Mouse (Mus musculus): Measurements from ENCODE around the gene Lck. TPM values are rescaled to one million over a fixed set of nuclear protein-coding genes. Genes with fewer than 3 reads are reported as not detected.

Lck gene
- polyA plus RNA-seq, 2 experiments, result 3.1 to 3.9 TPM

- Histone ChIP-seq H3K9ac (replicated peaks) (no peak overlapping the region), H3K4me3 (ENCODE audit: insufficient read depth in 1 of 2, low read depth in 2 of 2, low read length in 2 of 2) (no peak overlapping the region), H3K9me3 (ENCODE audit: control insufficient read depth, low read length) (no peaks in the 10 kb centered on the region), H3K4me2 (ENCODE audit: low read depth) (no peak overlapping the region), H3K27me3 (ENCODE audit: control insufficient read depth, insufficient read depth, low read length) (no peaks in the 10 kb centered on the region), H3K27ac (peak overlapping the region; percentile 25; the same call in 1 of the 2 replicates), H3K4me1 (replicated peaks; ENCODE audit: control insufficient read depth in 2 of 2, insufficient read depth in 2 of 2, low read length in 1 of 2) (peaks cover 15 to 36% of the 10 kb centered on the region in 2 experiments), H3K36me3 (replicated peaks; ENCODE audit: control insufficient read depth, insufficient read depth, low read depth) (peaks cover 12% of the 10 kb centered on the region)
- WGBS (ENCODE audit: insufficient replicate concordance), result 66% methylated on average over 1 of the region's 1 CpGs
- no peak for DNase-seq (ENCODE audit: low read depth in 3 of 3, low spot score in 3 of 3)
- TF ChIP-seq EP300 (IDR thresholded peaks at IDR 0.05; ENCODE audit: low read depth) (no peak), CTCF (IDR thresholded peaks at IDR 0.05; ENCODE audit: low read depth) (no peak)
- ATAC-seq (ENCODE audit: insufficient read depth), result no peak
These were observed 13.5 kb upstream of the Lck start for GRCm38 (mm10) chr4:129586943-129587342.

- H3K9ac ChIP-seq (replicated peaks), result peak overlapping the region; percentile 69
- peak; percentile 68 for ATAC-seq (ENCODE audit: insufficient read depth)
- 26% methylated on average over 9 of the region's 9 CpGs for WGBS (ENCODE audit: insufficient replicate concordance)
These were observed 12.3 kb upstream of the Lck start for GRCm38 (mm10) chr4:129585773-129586172.

GRCm38 (mm10) chr4:129584884-129585608, 11.6 kb upstream of the Lck start:
- WGBS (ENCODE audit: insufficient replicate concordance), result 2% methylated on average over 36 of the region's 36 CpGs
- peak overlapping the region; percentile 69 for H3K9ac ChIP-seq (replicated peaks)
- TF ChIP-seq EP300 (IDR thresholded peaks at IDR 0.05; ENCODE audit: low read depth) (no peak), CTCF (IDR thresholded peaks at IDR 0.05; ENCODE audit: low read depth) (peak; percentile 89)

More at GRCm38 (mm10) chr4:129585773-129586172, 12.3 kb upstream of the Lck start:
- Histone ChIP-seq H3K36me3 (replicated peaks; ENCODE audit: control insufficient read depth, insufficient read depth, low read depth) (0 out of 2 replicates have a peak, but pooled peaks cover under 1% of the 10 kb centered on the region), H3K4me3 (ENCODE audit: insufficient read depth in 1 of 2, low read depth in 2 of 2, low read length in 2 of 2) (peak overlapping the region; percentile 57 to 62), H3K4me1 (replicated peaks; ENCODE audit: control insufficient read depth in 2 of 2, insufficient read depth in 2 of 2, low read length in 1 of 2) (peaks cover 15 to 36% of the 10 kb centered on the region in 2 experiments), H3K27me3 (ENCODE audit: control insufficient read depth, insufficient read depth, low read length) (no peaks in the 10 kb centered on the region), H3K9me3 (ENCODE audit: control insufficient read depth, low read length) (no peaks in the 10 kb centered on the region), H3K4me2 (ENCODE audit: low read depth) (peak overlapping the region; percentile 79), H3K27ac (peak overlapping the region; percentile 73)
- no peak for DNase-seq (ENCODE audit: low read depth in 3 of 3, low spot score in 3 of 3)
- TF ChIP-seq CTCF (IDR thresholded peaks at IDR 0.05; ENCODE audit: low read depth) (no peak), EP300 (IDR thresholded peaks at IDR 0.05; ENCODE audit: low read depth) (no peak)

GRCm38 (mm10) chr4:129584370-129584769, 10.9 kb upstream of the Lck start:
- ATAC-seq (ENCODE audit: insufficient read depth), result no peak
- WGBS (ENCODE audit: insufficient replicate concordance), result 60% methylated on average over 1 of the region's 1 CpGs
- Histone ChIP-seq H3K4me1 (replicated peaks; ENCODE audit: control insufficient read depth in 2 of 2, insufficient read depth in 2 of 2, low read length in 1 of 2) (peaks cover 14 to 32% of the 10 kb centered on the region in 2 experiments), H3K27ac (peak overlapping the region; percentile 73), H3K4me3 (ENCODE audit: insufficient read depth in 1 of 2, low read depth in 2 of 2, low read length in 2 of 2) (peak overlapping the region in 1 of 2 experiments; percentile 57; a peak in 3 of 4 replicates), H3K9me3 (ENCODE audit: control insufficient read depth, low read length) (no peaks in the 10 kb centered on the region), H3K36me3 (replicated peaks; ENCODE audit: control insufficient read depth, insufficient read depth, low read depth) (no peaks in the 10 kb centered on the region), H3K9ac (replicated peaks) (peak overlapping the region; percentile 69), H3K27me3 (ENCODE audit: control insufficient read depth, insufficient read depth, low read length) (no peaks in the 10 kb centered on the region), H3K4me2 (ENCODE audit: low read depth) (peak overlapping the region; percentile 79)
- TF ChIP-seq CTCF (IDR thresholded peaks at IDR 0.05; ENCODE audit: low read depth), result no peak
- no peak for DNase-seq (ENCODE audit: low read depth in 3 of 3, low spot score in 3 of 3)

More at GRCm38 (mm10) chr4:129584884-129585608, 11.6 kb upstream of the Lck start:
- H3K27ac ChIP-seq, result peak overlapping the region; percentile 73
- H3K36me3 ChIP-seq (replicated peaks; ENCODE audit: control insufficient read depth, insufficient read depth, low read depth), result no peaks in the 10 kb centered on the region
- peaks cover 15 to 38% of the 10 kb centered on the region in 2 experiments for H3K4me1 ChIP-seq (replicated peaks; ENCODE audit: control insufficient read depth in 2 of 2, insufficient read depth in 2 of 2, low read length in 1 of 2)
- peak overlapping the region; percentile 57 to 62 for H3K4me3 ChIP-seq (ENCODE audit: insufficient read depth in 1 of 2, low read depth in 2 of 2, low read length in 2 of 2)
- DNase-seq (ENCODE audit: low read depth in 3 of 3, low spot score in 3 of 3) (peak; percentile 67 to 81 (median 67)), ATAC-seq (ENCODE audit: insufficient read depth) (peak; percentile 76)
- no peaks in the 10 kb centered on the region for H3K9me3 ChIP-seq (ENCODE audit: control insufficient read depth, low read length)
- peak overlapping the region; percentile 79 for H3K4me2 ChIP-seq (ENCODE audit: low read depth)
- no peaks in the 10 kb centered on the region for H3K27me3 ChIP-seq (ENCODE audit: control insufficient read depth, insufficient read depth, low read length)

GRCm38 (mm10) chr4:129582251-129582650, 8.8 kb upstream of the Lck start:
- Histone ChIP-seq H3K4me3 (ENCODE audit: insufficient read depth in 1 of 2, low read depth in 2 of 2, low read length in 2 of 2) (no peak overlapping the region), H3K9me3 (ENCODE audit: control insufficient read depth, low read length) (no peaks in the 10 kb centered on the region), H3K4me1 (replicated peaks; ENCODE audit: control insufficient read depth in 2 of 2, insufficient read depth in 2 of 2, low read length in 1 of 2) (peaks cover 5 to 15% of the 10 kb centered on the region in 2 experiments; a peak in 3 of 4 replicates), H3K9ac (replicated peaks) (no peak overlapping the region), H3K27me3 (ENCODE audit: control insufficient read depth, insufficient read depth, low read length) (no peaks in the 10 kb centered on the region), H3K36me3 (replicated peaks; ENCODE audit: control insufficient read depth, insufficient read depth, low read depth) (no peaks in the 10 kb centered on the region), H3K27ac (no peak overlapping the region), H3K4me2 (ENCODE audit: low read depth) (no peak overlapping the region)
- ATAC-seq (ENCODE audit: insufficient read depth), result no peak
- no peak for DNase-seq (ENCODE audit: low read depth in 3 of 3, low spot score in 3 of 3)
- TF ChIP-seq EP300 (IDR thresholded peaks at IDR 0.05; ENCODE audit: low read depth) (no peak), CTCF (IDR thresholded peaks at IDR 0.05; ENCODE audit: low read depth) (peak; percentile 29; the same call in 1 of the 2 replicates)
- WGBS (ENCODE audit: insufficient replicate concordance), result 63% methylated on average over 1 of the region's 1 CpGs

Data from liver, embryonic 14.5 days (tissue).